Mouse (Mus musculus) heart, postnatal 0 days (tissue): ENCODE measurements around the gene Olfr13.

Source experiments
- CTCF ChIP-seq: IDR thresholded peaks from 2 replicates; pipeline ENCODE4 v1.5.1; 2016; ENCODE audit warnings: antibody characterized with exemption, control low read depth, low read depth
- EP300 ChIP-seq: IDR thresholded peaks from 2 replicates; pipeline ENCODE4 v1.6.1; 2016; ENCODE audit warnings: antibody characterized with exemption, low read depth

DNA sequence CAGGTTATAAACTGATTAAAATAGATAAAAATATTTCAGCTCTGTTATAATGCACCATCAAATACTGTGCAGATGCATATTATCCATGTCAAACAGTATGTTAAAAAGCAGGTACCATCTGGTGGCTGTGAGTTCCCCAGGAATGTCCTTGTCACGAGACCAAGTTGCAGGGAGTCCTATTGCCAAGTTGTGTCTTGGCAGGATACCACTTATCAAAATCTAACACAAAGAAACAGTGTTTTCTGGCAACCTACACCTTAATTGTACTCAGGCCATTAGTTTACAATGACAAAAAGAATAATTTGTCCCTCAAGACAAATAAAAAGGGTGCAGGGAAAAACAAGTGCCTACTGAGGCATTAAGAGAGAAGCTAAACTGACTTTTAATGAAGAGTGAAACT is 12.4 kb upstream of the Olfr13 start:
- no peak for TF ChIP-seq EP300
- no peak for TF ChIP-seq CTCF
